Mouse (Mus musculus): Measurements from ENCODE around the gene Psapl1. TPM values are rescaled to one million over a fixed set of nuclear protein-coding genes. Genes with fewer than 3 reads are reported as not detected.

Psapl1 gene
- total and polyA plus RNA-seq, 3 experiments: not detected

- TF ChIP-seq POLR2A (IDR thresholded peaks at IDR 0.05; ENCODE audit: control insufficient read depth in 1 of 2, insufficient read depth in 1 of 2, low read depth in 1 of 2, low read length in 2 of 2, poor library complexity in 1 of 2): no peak
- TF ChIP-seq HCFC1 (IDR thresholded peaks at IDR 0.05; ENCODE audit: low read depth, low read length): no peak
- no peak for TF ChIP-seq USF1 (IDR thresholded peaks at IDR 0.05; ENCODE audit: low read depth, low read length)
- TF ChIP-seq MAFK (IDR thresholded peaks at IDR 0.05; ENCODE audit: borderline replicate concordance, low read depth, low read length): no peak
- no peak for TF ChIP-seq RCOR1 (IDR thresholded peaks at IDR 0.05; ENCODE audit: low read depth, low read length)
- no peak for TF ChIP-seq BHLHE40 (IDR thresholded peaks at IDR 0.05; ENCODE audit: borderline replicate concordance, low read depth, low read length)
- no peak for TF ChIP-seq TAL1 (IDR thresholded peaks at IDR 0.05; ENCODE audit: low read length)
- TF ChIP-seq POLR2AphosphoS5 (IDR thresholded peaks at IDR 0.05; ENCODE audit: borderline replicate concordance, low read depth, low read length): no peak
- TF ChIP-seq KAT2A (conservative IDR thresholded peaks at IDR 0.05; ENCODE audit: low read depth, low read length): no peak
- no peak for TF ChIP-seq GATA1 (IDR thresholded peaks at IDR 0.05; ENCODE audit: low read depth, low read length)
- no peak for TF ChIP-seq NELFE (IDR thresholded peaks at IDR 0.05; ENCODE audit: low read depth, low read length)
- no peak for TF ChIP-seq UBTF (IDR thresholded peaks at IDR 0.05; ENCODE audit: borderline replicate concordance, insufficient read depth, low read depth, low read length)
- no peak for TF ChIP-seq ETS1 (IDR thresholded peaks at IDR 0.05; ENCODE audit: low read depth, low read length)
- TF ChIP-seq ZKSCAN1 (IDR thresholded peaks at IDR 0.05; ENCODE audit: low read depth, low read length): no peak
- TF ChIP-seq ZNF384 (IDR thresholded peaks at IDR 0.05; ENCODE audit: low read depth, low read length): no peak
- TF ChIP-seq RAD21 (IDR thresholded peaks at IDR 0.05; ENCODE audit: low read depth, low read length): no peak
- TF ChIP-seq JUND (IDR thresholded peaks at IDR 0.05; ENCODE audit: low read depth, low read length): no peak
- TF ChIP-seq MYC (IDR thresholded peaks at IDR 0.05; ENCODE audit: low read depth, low read length): no peak
- no peak for TF ChIP-seq SMC3 (IDR thresholded peaks at IDR 0.05; ENCODE audit: low read depth, low read length)
- no peak for TF ChIP-seq E2F4 (IDR thresholded peaks at IDR 0.05; ENCODE audit: borderline replicate concordance, low read depth, low read length)
- Histone ChIP-seq H3K27me3 (ENCODE audit: control insufficient read depth in 1 of 2, insufficient read depth in 2 of 2, low read length in 2 of 2) (no peaks in the 10 kb centered on the region), H3K9me3 (replicated peaks; ENCODE audit: insufficient read depth, low read length) (no peaks in the 10 kb centered on the region; the same call in 1 of the 2 replicates), H3K79me2 (ENCODE audit: control insufficient read depth, insufficient read depth, low read length, poor library complexity) (no peaks in the 10 kb centered on the region), H3K4me3 (ENCODE audit: control insufficient read depth in 1 of 2, insufficient read depth in 1 of 2, low read depth in 2 of 2, low read length in 2 of 2) (no peak overlapping the region), H3K9ac (ENCODE audit: control insufficient read depth, low read depth, low read length, poor library complexity, severe bottlenecking) (no peak overlapping the region), H3K27ac (ENCODE audit: control insufficient read depth, low read depth, low read length) (no peak overlapping the region), H3K4me1 (ENCODE audit: control insufficient read depth in 1 of 2, insufficient read depth in 2 of 2, low read length in 2 of 2) (no peaks in the 10 kb centered on the region), H3K36me3 (ENCODE audit: control insufficient read depth in 1 of 2, insufficient read depth in 2 of 2, low read length in 2 of 2) (no peaks in the 10 kb centered on the region)
- no peak for DNase-seq (ENCODE audit: low read depth, low spot score)
Measured at GRCm38 (mm10) chr5:36165424-36166302, 38.2 kb upstream of the Psapl1 start.
